8 mouse cellular contexts compared by ENCODE assay signal in the genomic region with DNA sequence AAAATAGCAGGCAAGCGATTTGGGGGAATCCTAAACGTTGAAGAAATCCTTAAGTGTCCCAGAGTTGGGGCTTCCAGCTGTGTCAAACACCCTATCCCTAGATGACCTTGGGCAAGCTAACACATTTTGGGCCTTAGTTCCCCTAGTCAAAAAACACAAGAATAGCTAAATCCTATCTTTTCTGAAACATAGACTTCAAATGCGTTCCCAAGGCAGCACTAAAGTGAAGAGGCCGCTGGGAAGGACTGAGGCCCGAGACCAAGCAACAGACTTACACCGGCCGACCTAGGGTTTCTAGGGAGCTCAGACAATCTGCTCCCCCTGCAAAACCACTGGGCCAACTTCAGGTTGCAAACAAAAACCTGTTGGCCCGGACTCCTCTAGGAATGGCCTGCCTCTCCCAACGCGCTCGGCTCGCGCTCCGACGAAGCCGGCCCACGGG. TPM values are rescaled to one million over a fixed set of nuclear protein-coding genes. Genes with fewer than 3 reads are reported as not detected.
DNase-seq lines count a peak whose midpoint lies in the region; ATAC-seq and TF ChIP-seq lines count a peak whose summit lies in the region.

No protein-coding gene starts in this region.

- H3K27ac ChIP-seq in embryonic fibroblast, embryonic 13.5 days (ENCODE audit: insufficient read depth, low read length) = peak overlapping the region; percentile 19; the same call in 1 of the 2 replicates
- peak overlapping the region; percentile 86 for H3K27ac ChIP-seq in limb, embryonic 13.5 days
- peak overlapping the region; percentile 90 for H3K27ac ChIP-seq in neural tube, embryonic 15.5 days (replicated peaks)

- no peak for ATAC-seq in limb, embryonic 13.5 days (ENCODE audit: low FRiP score, low read depth)
- ATAC-seq in neural tube, embryonic 15.5 days (ENCODE audit: low FRiP score) = no peak; the same call in 1 of the 2 replicates

- 1% methylated on average over 17 of the region's 17 CpGs for WGBS in limb, embryonic 13.5 days
- under 1% methylated on average over 17 of the region's 17 CpGs for WGBS in neural tube, embryonic 15.5 days

- no peak for TF ChIP-seq POLR2A in embryonic fibroblast, embryonic 13.5 days (IDR thresholded peaks at IDR 0.05; ENCODE audit: low read depth, low read length)

- H3K4me1 ChIP-seq in embryonic fibroblast, embryonic 13.5 days (ENCODE audit: control insufficient read depth, insufficient read depth, low read length) = peaks cover 4% of the 10 kb centered on the region; the same call in 1 of the 2 replicates
- H3K4me1 ChIP-seq in limb, embryonic 13.5 days = peaks cover 16% of the 10 kb centered on the region
- H3K4me1 ChIP-seq in neural tube, embryonic 15.5 days = peaks cover 29% of the 10 kb centered on the region

- H3K9me3 ChIP-seq in limb, embryonic 13.5 days = peaks cover 6% of the 10 kb centered on the region
- H3K9me3 ChIP-seq in neural tube, embryonic 15.5 days (replicated peaks) = no peaks in the 10 kb centered on the region

- H3K36me3 ChIP-seq in limb, embryonic 13.5 days = peaks cover 8% of the 10 kb centered on the region; the same call in 1 of the 2 replicates
- H3K36me3 ChIP-seq in neural tube, embryonic 15.5 days = no peaks in the 10 kb centered on the region

- H3K9ac ChIP-seq in limb, embryonic 13.5 days = peak overlapping the region; percentile 86
- H3K9ac ChIP-seq in neural tube, embryonic 15.5 days (replicated peaks) = peak overlapping the region; percentile 97

- DNase-seq in embryo, embryonic 10 days (ENCODE audit: low spot score) = peak; percentile 56
- DNase-seq in embryo, embryonic 9.5 days (ENCODE audit: extremely low spot score) = no peak
- peak; percentile 6 for DNase-seq in CD4-positive helper T cell, adult 2 months (ENCODE audit: low read depth, low spot score)
- DNase-seq in ovary, adult 18-20 months (ENCODE audit: low spot score) = no peak
- no peak for DNase-seq in gastrocnemius, postnatal 25 days

- TF ChIP-seq CTCF in embryonic fibroblast, embryonic 13.5 days (IDR thresholded peaks at IDR 0.05; ENCODE audit: borderline replicate concordance, insufficient read depth, low read length) = no peak

- peak overlapping the region; percentile 74 for H3K4me2 ChIP-seq in limb, embryonic 13.5 days (replicated peaks)
- peak overlapping the region; percentile 70 for H3K4me2 ChIP-seq in neural tube, embryonic 15.5 days

- H3K4me3 ChIP-seq in embryonic fibroblast, embryonic 13.5 days (ENCODE audit: insufficient read depth, low read length) = peak overlapping the region; percentile 83
- peak overlapping the region; percentile 71 for H3K4me3 ChIP-seq in limb, embryonic 13.5 days
- H3K4me3 ChIP-seq in neural tube, embryonic 15.5 days (replicated peaks) = peak overlapping the region; percentile 92

- no peaks in the 10 kb centered on the region for H3K27me3 ChIP-seq in limb, embryonic 13.5 days
- no peaks in the 10 kb centered on the region for H3K27me3 ChIP-seq in neural tube, embryonic 15.5 days (replicated peaks)

RNA-seq across cellular contexts. Expression of a gene that starts 0.9 kb away (rescaled TPM):
- polyA plus RNA-seq in embryonic fibroblast, embryonic 13.5 days (2011; ENCODE audit: insufficient read length, low read depth, missing spikeins) = 34.8 and 35.6 TPM in 2 replicates
- polyA plus RNA-seq in limb, embryonic 13.5 days (2015; fragmentation: Nextera tagmentation; extraction: Ambion mirVana) = 30.0 and 32.1 TPM in 2 replicates
- 55.7 and 60.1 TPM in 2 replicates for polyA plus RNA-seq in neural tube, embryonic 15.5 days (2015; fragmentation: Nextera tagmentation; extraction: Ambion mirVana)
- 10 to 100 TPM; 15.0 to 15.5 TPM for total RNA-seq in gastrocnemius, postnatal 25 days (2021)

Comparison
In these comparisons a context has a peak if more than half of its experiments do, and no peak if none do; other contexts are left out.
1. DNase-seq: peak in embryo, embryonic 10 days (single experiment) and CD4-positive helper T cell, adult 2 months (single experiment); none in embryo, embryonic 9.5 days (single experiment), ovary, adult 18-20 months (single experiment) and gastrocnemius, postnatal 25 days (single experiment).
2. H3K27ac ChIP-seq: peak in every context shown above with its lines; median percentile 90 in neural tube, embryonic 15.5 days; 86 in limb, embryonic 13.5 days; 19 in embryonic fibroblast, embryonic 13.5 days.
3. Peak in every context shown above with its lines, with median percentiles within 50 percentile points of each other: H3K4me3 ChIP-seq.